Mouse (Mus musculus): ENCODE data around the gene Cfap65.

DNA sequence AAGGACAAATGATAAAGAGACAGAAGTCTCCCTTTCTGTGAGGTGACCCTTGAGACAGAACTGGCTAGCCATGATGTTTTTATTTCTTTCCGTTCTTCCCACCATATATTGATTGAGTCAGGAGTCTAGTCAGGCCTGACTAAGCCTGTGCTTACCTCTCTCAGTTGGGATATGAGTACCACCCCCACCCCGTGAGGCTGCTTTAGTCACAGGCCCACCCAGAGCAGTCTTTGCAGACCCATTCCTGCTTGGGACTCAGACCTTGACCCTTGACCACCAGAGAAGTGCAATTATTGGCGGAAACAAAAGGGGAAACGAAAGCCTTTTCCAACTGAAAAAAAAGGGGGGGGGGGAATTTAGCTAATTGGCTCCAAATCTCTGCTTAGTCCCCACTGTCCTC, 77.7 kb downstream of the Cfap65 start:
- no peak for TF ChIP-seq POLR2A (IDR thresholded peaks at IDR 0.05; ENCODE audit: low read depth, low read length)
- TF ChIP-seq CTCF (IDR thresholded peaks at IDR 0.05; ENCODE audit: extremely low read depth, insufficient read length, insufficient replicate concordance, low read depth, low read length) = no peak
